Mouse (Mus musculus) hindlimb bud, embryonic 11.5 days (tissue): Measurements from ENCODE around the gene Mrps36.
"Not testable (repeated sequence)": the region's sequence is repeated elsewhere in the genome, so short reads cannot be mapped to it uniquely, and the experiment has no call there.

Experiments
- DNase-seq: peaks from one replicate; pipeline ENCODE4 v3.0.0-alpha.2; 2012; ENCODE audit warnings: low read depth, low spot score; ENCODE audit errors: extremely low spot score

Mrps36 gene

DNA sequence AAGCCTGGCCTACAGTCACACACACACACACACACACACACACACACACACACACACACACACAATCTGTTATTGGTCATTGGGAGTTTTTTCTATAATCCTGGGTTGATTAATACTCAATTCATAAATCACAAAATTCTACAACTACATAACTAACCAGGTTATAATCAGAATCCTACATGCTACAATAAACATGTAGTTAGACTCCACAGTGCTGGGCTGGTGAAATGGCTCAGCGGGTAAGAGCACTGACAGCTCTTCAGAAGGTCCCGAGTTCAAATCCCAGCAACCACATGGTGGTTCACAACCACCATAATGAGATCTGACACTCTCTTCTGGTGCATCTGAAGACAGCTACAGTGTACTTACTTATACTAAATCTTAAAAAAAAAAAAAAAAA is 11.7 kb downstream of the Mrps36 start:
- no peak for DNase-seq

DNA sequence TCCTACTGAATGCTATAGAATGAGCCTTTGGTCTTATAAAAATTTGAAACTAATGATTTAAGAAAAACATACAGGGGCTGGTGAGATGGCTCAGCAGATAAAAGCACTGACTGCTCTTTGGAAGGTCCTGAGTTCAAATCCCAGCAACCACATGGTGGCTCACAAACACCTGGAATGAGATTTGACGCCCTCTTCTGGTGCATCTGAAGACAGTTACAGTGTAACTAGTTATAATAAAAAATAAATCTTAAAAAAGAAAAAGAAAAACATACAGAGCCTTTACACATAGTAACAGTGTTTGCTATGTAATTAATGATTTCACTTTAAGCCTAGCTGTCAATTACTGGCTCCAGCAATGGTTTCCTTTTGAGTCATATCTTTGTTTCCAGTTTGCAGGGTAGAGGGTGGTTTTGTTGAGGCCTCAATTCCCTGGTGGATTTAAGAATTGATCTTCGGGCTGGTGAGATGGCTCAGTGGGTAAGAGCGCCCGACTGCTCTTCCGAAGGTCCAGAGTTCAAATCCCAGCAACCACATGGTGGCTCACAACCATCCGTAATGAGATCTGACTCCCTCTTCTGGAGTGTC is 12.9 kb downstream of the Mrps36 start:
- DNase-seq, result not testable (repeated sequence)

DNA sequence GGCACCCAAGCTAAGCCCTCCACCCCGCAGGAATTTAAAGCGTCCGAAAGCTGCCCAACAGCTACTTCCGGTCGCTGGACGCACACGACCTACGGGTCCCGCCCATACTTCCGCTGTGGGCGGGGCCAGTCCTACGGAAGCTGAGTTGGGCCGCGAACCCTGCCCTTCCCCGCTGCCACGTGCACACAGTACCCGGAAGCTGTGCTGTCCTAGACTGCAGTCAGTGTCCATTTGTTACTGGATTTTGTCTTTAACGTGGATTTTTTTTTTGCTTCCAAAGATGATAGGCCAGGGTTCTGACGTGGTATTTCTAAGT is 13.6 kb downstream of the Mrps36 start, which contains the start of gene Cdk7:
Cdk7 (minus strand) TSS at position 79 of the 316 bp plus-strand sequence.
- DNase-seq, result peak; percentile 86

DNA sequence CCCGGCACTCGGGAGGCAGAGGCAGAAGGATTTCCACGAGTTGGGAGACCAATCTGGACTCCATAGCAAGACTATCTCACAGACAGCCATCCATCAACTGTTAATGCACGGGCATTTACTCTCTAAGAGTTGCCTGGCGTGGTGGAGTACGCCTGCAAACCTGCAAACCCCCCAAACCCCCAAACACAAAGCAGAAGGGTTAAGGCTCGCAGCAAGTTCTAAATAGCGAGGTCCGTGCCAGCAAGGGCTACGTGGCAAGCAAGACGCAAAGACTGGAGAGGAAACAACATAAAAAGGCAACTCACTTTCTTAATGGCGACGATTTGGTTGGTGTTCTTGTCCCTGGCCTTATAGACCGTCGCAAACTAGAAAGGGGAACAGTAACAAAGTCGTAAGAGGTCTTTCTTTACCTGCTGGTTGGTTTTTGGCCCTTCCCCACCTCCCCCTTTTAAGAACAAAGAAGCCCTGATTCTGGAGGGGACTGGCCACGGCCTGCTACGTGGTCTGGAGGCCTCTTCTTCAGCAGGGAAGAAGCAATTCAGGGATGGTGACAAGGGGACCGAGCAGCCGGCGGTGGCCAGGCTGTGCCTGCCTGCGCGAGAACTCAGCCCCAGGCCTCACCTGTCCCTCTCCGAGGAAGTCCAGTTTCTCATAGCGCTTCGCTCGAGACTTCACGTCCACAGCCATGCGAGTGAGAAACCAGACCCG is 14.2 kb downstream of the Mrps36 start:
- DNase-seq, result no peak

DNA sequence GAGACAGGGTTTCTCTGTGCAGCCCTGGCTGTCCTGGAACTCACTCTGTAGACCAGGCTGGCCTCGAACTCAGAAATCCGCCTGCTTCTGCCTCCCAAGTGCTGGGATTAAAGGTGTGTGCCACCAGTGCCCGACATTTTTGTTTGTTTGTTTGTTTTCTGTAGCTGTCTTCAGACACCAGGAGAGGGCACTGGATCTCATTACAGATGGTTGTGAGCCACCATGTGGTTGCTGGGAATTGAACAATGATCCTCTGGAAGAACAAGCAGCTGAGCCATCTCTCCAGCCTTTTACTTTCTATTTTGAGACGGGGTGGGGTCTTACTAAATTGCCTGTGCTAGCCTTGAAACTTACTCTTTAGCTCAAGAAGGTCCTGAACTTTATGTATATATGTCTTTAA is 15.9 kb downstream of the Mrps36 start:
- DNase-seq, result not testable (repeated sequence)

DNA sequence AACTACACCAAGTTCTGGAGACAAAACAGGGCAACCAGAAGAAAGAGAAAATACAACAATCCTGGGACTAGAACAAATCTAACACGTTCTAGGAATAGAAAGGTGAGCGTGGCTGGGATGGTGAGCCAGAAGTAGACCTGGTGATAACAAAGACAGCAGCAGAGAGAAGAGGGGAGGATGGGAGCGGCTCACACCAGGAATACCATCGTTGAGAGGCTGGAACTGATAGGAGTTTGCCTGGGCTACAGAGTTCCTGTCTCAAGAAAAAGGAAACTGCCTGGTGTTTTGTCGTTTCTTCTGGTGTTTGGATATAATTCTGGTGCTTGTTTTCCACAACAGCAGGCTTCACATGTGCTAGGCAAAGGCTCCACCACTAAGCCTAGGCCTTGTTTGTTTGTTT is 16.4 kb downstream of the Mrps36 start:
- no peak for DNase-seq

DNA sequence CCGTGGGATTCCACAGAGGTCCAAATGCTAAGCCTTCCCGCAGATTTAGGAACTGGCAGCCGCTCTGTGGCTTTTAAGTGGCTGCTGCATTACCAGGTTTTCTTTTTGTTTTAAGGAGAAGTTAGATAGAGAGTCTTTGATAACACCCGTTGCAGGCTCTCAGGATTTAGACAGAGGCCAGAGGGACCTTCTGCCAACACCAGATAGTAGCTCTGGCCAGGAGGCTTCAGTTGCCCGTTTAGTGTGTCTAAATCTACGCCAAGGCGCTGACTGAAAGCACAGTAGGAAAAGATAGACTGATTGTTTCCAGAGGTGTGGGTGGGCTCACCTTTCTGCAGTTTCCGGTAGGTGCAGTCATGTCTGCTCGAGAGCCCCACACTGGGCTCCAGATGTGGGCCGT is 19.3 kb downstream of the Mrps36 start:
- no peak for DNase-seq

DNA sequence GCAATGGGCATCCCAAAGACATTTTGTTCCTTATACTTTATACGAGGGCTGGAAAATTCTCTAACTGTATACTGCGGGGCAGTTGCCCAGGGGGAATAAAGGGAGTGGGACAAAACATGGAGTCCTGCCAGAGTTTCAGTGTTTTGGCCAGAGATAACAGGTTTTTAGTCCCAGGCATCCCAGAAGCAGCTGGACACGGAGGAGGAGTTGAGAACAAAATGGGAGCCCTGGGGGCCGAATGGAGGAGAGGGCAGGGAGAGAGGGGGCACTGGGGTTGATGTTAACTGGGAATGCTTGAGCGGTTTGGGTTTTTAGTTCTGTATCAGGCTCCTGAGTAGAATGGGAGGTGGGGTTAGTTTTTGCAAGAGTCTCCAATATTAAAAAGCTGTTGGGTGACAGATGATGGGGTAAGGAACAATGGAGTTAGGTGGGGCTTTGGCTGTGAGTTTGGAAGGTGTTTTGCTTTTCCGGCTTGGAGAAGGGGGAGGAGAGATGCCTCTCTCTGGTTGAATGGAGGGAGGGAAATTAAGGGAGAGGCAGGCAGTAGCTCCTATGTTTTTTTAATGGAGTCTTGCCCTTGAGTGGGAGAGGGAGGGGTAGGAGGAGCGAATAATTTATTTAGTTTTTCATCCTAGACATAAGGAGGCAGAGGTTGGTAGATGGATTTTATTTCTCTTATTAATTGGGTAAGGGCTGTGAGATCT is 20.3 kb downstream of the Mrps36 start:
- DNase-seq, result no peak

DNA sequence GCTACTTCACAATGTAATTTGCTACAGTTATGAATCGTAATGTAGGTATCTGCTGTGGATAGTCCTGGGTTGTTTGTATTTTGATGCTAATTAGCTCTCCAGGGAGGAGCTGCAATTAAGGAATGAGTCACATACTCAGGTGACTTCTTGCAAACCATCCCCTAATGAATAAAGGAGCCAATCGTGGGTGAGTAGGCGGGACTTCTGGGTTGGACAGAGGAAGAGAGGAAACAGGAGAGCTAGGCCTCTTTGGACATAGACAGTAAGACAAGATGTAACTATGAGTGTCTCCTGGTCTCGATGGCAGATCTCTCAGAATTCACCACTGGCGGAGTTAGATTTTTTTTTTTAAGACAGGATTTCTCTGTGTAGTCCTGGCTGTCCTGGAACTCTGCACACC is 22.8 kb downstream of the Mrps36 start:
- DNase-seq, result no peak

DNA sequence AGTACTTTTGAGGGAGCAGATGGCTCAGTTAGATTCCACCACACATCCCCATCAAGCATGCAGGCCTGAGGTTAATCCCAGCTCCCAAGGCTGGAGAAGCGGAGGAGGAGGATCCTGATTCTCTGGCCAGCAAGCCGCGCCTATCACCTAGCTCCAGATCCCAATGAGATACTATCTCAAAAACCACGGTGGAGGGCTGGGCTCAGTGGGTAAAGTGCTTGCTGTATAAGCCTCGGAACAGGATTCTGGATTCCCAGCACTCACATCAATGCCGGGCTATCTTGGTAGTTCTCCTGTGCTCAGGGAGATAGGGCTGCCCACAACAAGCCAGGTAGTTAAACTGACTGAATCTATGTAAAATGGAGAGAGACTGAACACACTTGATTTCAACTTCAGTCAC is 29.0 kb downstream of the Mrps36 start:
- no peak for DNase-seq

DNA sequence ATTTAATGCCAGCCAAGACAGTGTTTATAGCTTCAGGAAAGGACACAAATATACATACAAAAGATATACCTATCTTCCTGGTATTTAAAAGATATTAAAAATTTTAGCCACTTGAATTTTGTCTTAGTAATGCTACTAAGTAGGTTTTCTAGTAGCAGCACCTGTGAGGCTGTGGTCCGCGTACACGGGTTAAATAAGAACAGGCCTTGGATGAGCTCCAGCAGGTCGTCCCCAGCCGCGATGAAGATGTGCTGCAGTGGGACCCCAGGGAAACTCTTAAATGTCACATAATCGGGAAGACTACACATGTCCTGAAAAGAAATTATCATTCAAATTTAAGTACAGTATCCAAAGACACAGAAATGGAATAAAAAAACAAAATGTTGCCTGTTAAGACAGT is 38.3 kb downstream of the Mrps36 start:
- DNase-seq, result no peak

DNA sequence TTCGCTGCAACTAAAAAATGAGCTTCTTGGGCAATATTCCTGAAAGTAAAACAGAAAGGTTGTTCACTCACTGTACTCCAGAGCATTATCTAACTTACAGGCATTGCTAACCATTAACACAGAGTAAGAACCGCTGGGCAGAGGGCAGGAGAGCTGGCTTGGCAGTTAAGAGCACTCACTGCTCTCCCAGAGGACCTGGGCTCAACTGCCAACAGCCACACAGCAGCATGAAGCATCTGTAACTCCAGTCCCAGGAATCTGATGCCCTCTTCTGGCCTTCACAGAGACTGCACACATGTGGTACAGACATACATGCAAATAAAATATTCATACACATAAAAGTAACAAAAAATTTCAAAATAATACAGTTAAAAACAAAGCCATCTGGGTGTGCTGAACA is 41.0 kb downstream of the Mrps36 start:
- no peak for DNase-seq

DNA sequence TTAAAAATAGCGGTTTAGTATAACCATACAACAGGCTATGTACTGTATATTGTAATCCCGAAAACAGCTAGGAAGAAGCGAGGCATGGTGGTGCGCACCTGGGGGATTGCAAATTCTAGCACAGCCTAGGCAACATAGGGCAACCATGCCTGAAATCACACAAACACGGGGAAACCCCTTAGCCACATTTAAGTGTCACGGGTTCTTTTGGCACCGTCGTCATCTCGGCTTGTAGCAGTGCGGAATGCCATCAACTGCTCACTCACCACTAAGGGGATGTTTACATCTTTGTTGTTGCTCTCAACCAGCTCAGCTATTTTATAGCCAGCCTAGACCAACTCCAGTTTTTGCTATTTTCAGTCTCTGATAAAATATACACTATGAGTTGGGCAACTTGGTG is 45.6 kb downstream of the Mrps36 start:
- no peak for DNase-seq

DNA sequence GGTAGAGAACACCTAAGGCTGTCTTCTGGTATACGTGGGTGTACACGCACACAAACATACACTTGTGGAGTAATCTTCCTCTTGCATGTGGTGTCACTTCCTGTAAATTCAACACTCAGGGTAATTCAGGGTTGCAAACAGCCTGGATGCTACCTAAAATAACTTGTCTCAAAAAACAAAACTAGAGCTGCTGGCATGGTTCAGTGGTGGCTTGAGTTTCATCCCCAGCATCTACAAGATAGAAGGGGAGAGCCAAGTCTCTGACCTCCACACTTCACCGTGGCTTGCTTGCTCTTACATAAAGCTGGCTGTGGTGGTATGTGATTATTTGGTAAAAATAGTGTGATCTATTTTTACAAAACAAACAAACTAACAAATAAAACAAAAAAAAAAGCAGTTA is 46.9 kb downstream of the Mrps36 start:
- no peak for DNase-seq

DNA sequence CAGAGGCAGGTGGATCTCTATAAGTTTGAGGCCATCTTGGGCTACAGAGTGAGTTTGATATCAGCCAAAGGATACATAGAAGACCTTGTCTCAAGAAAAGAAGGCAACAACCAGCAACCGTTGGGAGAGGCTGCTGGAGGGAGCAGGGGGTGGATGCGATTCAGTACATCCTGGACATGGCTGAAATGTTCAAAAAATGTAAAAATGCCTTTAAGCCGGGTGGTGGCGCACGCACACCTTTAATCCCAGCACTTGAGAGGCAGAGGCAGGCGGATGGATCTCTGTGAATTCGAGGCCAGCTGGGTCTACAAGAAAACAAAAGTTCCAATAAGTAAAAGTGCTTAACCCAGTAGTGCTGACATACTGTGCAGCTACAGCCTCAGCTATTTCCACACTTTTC is 56.9 kb downstream of the Mrps36 start:
- DNase-seq, result no peak
